Mouse (Mus musculus) CH12.LX (cell line): ENCODE measurements around the gene Mamstr. TPM values are rescaled to one million over a fixed set of nuclear protein-coding genes. Genes with fewer than 3 reads are reported as not detected.

Experiments
- DNase-seq: peaks from one replicate; pipeline ENCODE4 v3.0.0-alpha.2; 2013; ENCODE audit errors: extremely low read depth
- H3K27ac ChIP-seq: 2 replicates; pipeline ENCODE4 v1.5.1; 2012; ENCODE audit warnings: low read depth, mild to moderate bottlenecking, control low read depth, moderate library complexity; ENCODE audit not compliant: insufficient read depth
- H3K27me3 ChIP-seq: replicated peaks from 2 replicates; pipeline ENCODE3; 2012; ENCODE audit warnings: inconsistent platforms
- H3K36me3 ChIP-seq, 2 experiments: replicated peaks in 1 of 2; 2 replicates each; pipeline versions ENCODE3 to v1.6.1; 2012; ENCODE audit warnings: inconsistent platforms in 1 of 2, low read length in 1 of 2, mild to moderate bottlenecking in 1 of 2, mixed read lengths in 1 of 2, moderate library complexity in 1 of 2; ENCODE audit not compliant: control insufficient read depth in 1 of 2, insufficient read depth in 1 of 2
- H3K4me1 ChIP-seq, 2 experiments: 2 replicates each; pipeline ENCODE4 v1.6.1; 2012; ENCODE audit warnings: inconsistent platforms in 1 of 2, moderate library complexity in 1 of 2; ENCODE audit not compliant: insufficient read depth in 2 of 2, control insufficient read depth in 1 of 2
- H3K4me2 ChIP-seq: 2 replicates; pipeline ENCODE4 v1.6.1; 2012; ENCODE audit warnings: low read depth, mild to moderate bottlenecking, control low read depth; ENCODE audit not compliant: poor library complexity, insufficient read depth, severe bottlenecking
- H3K4me3 ChIP-seq, 3 experiments: fragments of 150-350 bp in 1 of 3; sonication (generic) in 1 of 3; replicated peaks in 1 of 3; 2 replicates each; pipeline versions ENCODE3 to v1.5.1; 2011 to 2012; ENCODE audit warnings: low read depth in 2 of 3, low read length in 2 of 3, mild to moderate bottlenecking in 2 of 3, moderate library complexity in 2 of 3, control low read depth in 1 of 3, improper control_type of control experiment in 1 of 3, inconsistent platforms in 1 of 3, mixed read lengths in 1 of 3; ENCODE audit not compliant: poor library complexity in 1 of 3
- H3K79me2 ChIP-seq: replicated peaks from 2 replicates; pipeline ENCODE4 v1.6.1; 2012; ENCODE audit warnings: mild to moderate bottlenecking, moderate library complexity; ENCODE audit not compliant: control insufficient read depth, poor library complexity, insufficient read depth, severe bottlenecking; ENCODE audit errors: extremely low read depth
- H3K9ac ChIP-seq: 2 replicates; pipeline ENCODE4 v1.6.1; 2012; ENCODE audit warnings: low read depth, mild to moderate bottlenecking, control low read depth, moderate library complexity; ENCODE audit not compliant: insufficient read depth
- H3K9me3 ChIP-seq: replicated peaks from 2 replicates; pipeline ENCODE3; 2012; ENCODE audit warnings: low read length, inconsistent platforms, mixed read lengths
- BHLHE40 ChIP-seq: IDR thresholded peaks from 2 replicates; pipeline ENCODE4 v1.6.1; 2011; ENCODE audit warnings: mild to moderate bottlenecking, low read depth, low read length, improper control_type of control experiment
- CHD1 ChIP-seq: IDR thresholded peaks from 2 replicates; pipeline ENCODE4 v1.6.1; 2012; ENCODE audit warnings: low read depth, low read length, improper control_type of control experiment, inconsistent platforms
- CHD2 ChIP-seq: IDR thresholded peaks from 2 replicates; pipeline ENCODE4 v1.6.1; 2011; ENCODE audit warnings: low read length, improper control_type of control experiment
- E2F4 ChIP-seq: IDR thresholded peaks from 2 replicates; pipeline ENCODE4 v1.6.1; 2011; ENCODE audit warnings: low read depth, low read length, improper control_type of control experiment; ENCODE audit not compliant: insufficient replicate concordance
- ELF1 ChIP-seq: IDR thresholded peaks from 2 replicates; pipeline ENCODE4 v1.6.1; 2014; ENCODE audit warnings: low read depth, mild to moderate bottlenecking, inconsistent platforms, low read length, improper control_type of control experiment
- EP300 ChIP-seq: IDR thresholded peaks from 2 replicates; pipeline ENCODE4 v1.6.1; 2011; ENCODE audit warnings: low read length, improper control_type of control experiment
- ETS1 ChIP-seq: conservative IDR thresholded peaks from 2 replicates; pipeline ENCODE4 v1.6.1; 2012; ENCODE audit warnings: low read depth, mild to moderate bottlenecking, inconsistent platforms, low read length, improper control_type of control experiment, moderate library complexity
- GABPA ChIP-seq: IDR thresholded peaks from 2 replicates; pipeline ENCODE4 v1.6.1; 2012; ENCODE audit warnings: low read depth, low read length, improper control_type of control experiment, inconsistent platforms; ENCODE audit not compliant: insufficient replicate concordance
- IRF4 ChIP-seq: IDR thresholded peaks from 2 replicates; pipeline ENCODE4 v1.6.1; 2014; ENCODE audit warnings: low read depth, mild to moderate bottlenecking, inconsistent platforms, low read length, improper control_type of control experiment
- JUN ChIP-seq: IDR thresholded peaks from 2 replicates; pipeline ENCODE4 v1.6.1; 2011; ENCODE audit warnings: low read depth, mild to moderate bottlenecking, low read length, improper control_type of control experiment, moderate library complexity; ENCODE audit not compliant: insufficient read depth
- JUND ChIP-seq: conservative IDR thresholded peaks from 2 replicates; pipeline ENCODE4 v1.6.1; 2011; ENCODE audit warnings: low read depth, low read length, improper control_type of control experiment
- KAT2A ChIP-seq: IDR thresholded peaks from 2 replicates; pipeline ENCODE4 v1.6.1; 2012; ENCODE audit warnings: low read length, improper control_type of control experiment, inconsistent platforms; ENCODE audit not compliant: insufficient replicate concordance
- MAFK ChIP-seq: IDR thresholded peaks from 2 replicates; pipeline ENCODE4 v1.6.1; 2011; ENCODE audit warnings: low read length, improper control_type of control experiment; ENCODE audit not compliant: insufficient replicate concordance
- MEF2A ChIP-seq: IDR thresholded peaks from 2 replicates; pipeline ENCODE4 v1.6.1; 2014; ENCODE audit warnings: low read depth, mild to moderate bottlenecking, inconsistent platforms, low read length, improper control_type of control experiment, borderline replicate concordance
- MXI1 ChIP-seq: IDR thresholded peaks from 2 replicates; pipeline ENCODE4 v1.6.1; 2011; ENCODE audit warnings: mild to moderate bottlenecking, low read depth, low read length, improper control_type of control experiment
- MYC ChIP-seq: IDR thresholded peaks from 2 replicates; pipeline ENCODE4 v1.6.1; 2011; ENCODE audit warnings: low read depth, mild to moderate bottlenecking, improper control_type of control experiment, low read length
- NELFE ChIP-seq: IDR thresholded peaks from 2 replicates; pipeline ENCODE4 v1.6.1; 2011; ENCODE audit warnings: low read depth, low read length, improper control_type of control experiment
- NRF1 ChIP-seq: IDR thresholded peaks from 2 replicates; pipeline ENCODE4 v1.6.1; 2014; ENCODE audit warnings: low read depth, mild to moderate bottlenecking, inconsistent platforms, low read length, improper control_type of control experiment, moderate library complexity
- PAX5 ChIP-seq: IDR thresholded peaks from 2 replicates; pipeline ENCODE4 v1.6.1; 2012; ENCODE audit warnings: low read length, inconsistent platforms, mixed read lengths
- POLR2A ChIP-seq: IDR thresholded peaks from 2 replicates; pipeline ENCODE4 v1.6.1; 2011; ENCODE audit warnings: low read depth, mild to moderate bottlenecking, improper control_type of control experiment, low read length
- POLR2AphosphoS2 ChIP-seq: IDR thresholded peaks from 2 replicates; pipeline ENCODE4 v1.6.1; 2011; ENCODE audit warnings: low read depth, low read length, improper control_type of control experiment
- RAD21 ChIP-seq: IDR thresholded peaks from 2 replicates; pipeline ENCODE4 v1.6.1; 2011; ENCODE audit warnings: low read depth, mild to moderate bottlenecking, low read length, improper control_type of control experiment, moderate library complexity
- RCOR1 ChIP-seq: conservative IDR thresholded peaks from 2 replicates; pipeline ENCODE4 v1.6.1; 2012; ENCODE audit warnings: low read depth, mild to moderate bottlenecking, inconsistent platforms, low read length, improper control_type of control experiment
- SIN3A ChIP-seq: IDR thresholded peaks from 2 replicates; pipeline ENCODE4 v1.6.1; 2012; ENCODE audit warnings: low read length, improper control_type of control experiment, inconsistent platforms
- SMC3 ChIP-seq: IDR thresholded peaks from 2 replicates; pipeline ENCODE4 v1.6.1; 2011; ENCODE audit warnings: low read depth, low read length, improper control_type of control experiment
- TBP ChIP-seq: conservative IDR thresholded peaks from 2 replicates; pipeline ENCODE4 v1.6.1; 2011; ENCODE audit warnings: low read depth, low read length, improper control_type of control experiment
- UBTF ChIP-seq: IDR thresholded peaks from 2 replicates; pipeline ENCODE4 v1.6.1; 2012; ENCODE audit warnings: low read depth, mild to moderate bottlenecking, inconsistent platforms, low read length, improper control_type of control experiment, moderate library complexity
- USF1 ChIP-seq: IDR thresholded peaks from 2 replicates; pipeline ENCODE4 v1.6.1; 2014; ENCODE audit warnings: low read depth, mild to moderate bottlenecking, inconsistent platforms, low read length, improper control_type of control experiment
- ZC3H11A ChIP-seq: IDR thresholded peaks from 2 replicates; pipeline ENCODE4 v1.6.1; 2012; ENCODE audit warnings: low read depth, mild to moderate bottlenecking, inconsistent platforms, low read length, improper control_type of control experiment
- ZKSCAN1 ChIP-seq: IDR thresholded peaks from 2 replicates; pipeline ENCODE4 v1.6.1; 2012; ENCODE audit warnings: low read depth, inconsistent platforms, low read length, improper control_type of control experiment, borderline replicate concordance
- ZNF384 ChIP-seq: IDR thresholded peaks from 2 replicates; pipeline ENCODE4 v1.6.1; 2012; ENCODE audit warnings: low read depth, low read length, improper control_type of control experiment, inconsistent platforms
- dilution Hi-C: fragments of 300-500 bp; cut with MboI; formaldehyde crosslinking; loops from 2 replicates; pipeline ENCODE4 v1.14.3; 2020; ENCODE audit warnings: low sequenced_read_pairs; ENCODE audit not compliant: extremely low pct_unique_long_range_greater_than_20kb, extremely low pct_ligation_motif_present
- in situ Hi-C: fragments of 300-500 bp; cut with MboI; formaldehyde crosslinking; loops from 3 replicates; pipeline ENCODE4 v1.14.3; 2019; ENCODE audit warnings: low sequenced_read_pairs, low pct_ligation_motif_present, low pct_unique_long_range_greater_than_20kb, mixed read lengths
- polyA plus RNA-seq: library from polyadenylated mRNA; unstranded; fragments of >175 nt; gene quantifications from 2 replicates; pipeline ENCODE4 v1.2.1, GENCODE M21; 2012; ENCODE audit warnings: low read depth; ENCODE audit not compliant: insufficient read length
- total RNA-seq, 2 experiments: library from RNA; depleted of rRNA; stranded (reverse); fragments of 300-350 nt in 1 of 2; fragments of >200 nt in 1 of 2; gene quantifications; 2 replicates each; pipeline ENCODE4 v1.2.3; 2012 to 2014

Mamstr gene
- total and polyA plus RNA-seq, 3 experiments = 0.17 to 0.31 TPM; not detected in 1

GRCm38 (mm10) chr7:45591880-45592279 is 47.9 kb upstream of the Mamstr start (continued):
- TF ChIP-seq CHD1 = no peak
- peak; percentile 81 for TF ChIP-seq UBTF
- TF ChIP-seq ZKSCAN1 = no peak
- TF ChIP-seq BHLHE40 = peak; percentile 99
- peak; percentile 44; the same call in 1 of the 2 replicates for TF ChIP-seq NELFE
- 0 out of 2 replicates have a peak, but pooled peaks have one; percentile 30 for TF ChIP-seq NRF1
- TF ChIP-seq MAFK = peak; percentile 54; the same call in 1 of the 2 replicates
- peak; percentile 91 for TF ChIP-seq RCOR1
- TF ChIP-seq CHD2 = peak; percentile 85
- TF ChIP-seq JUND = peak; percentile 49; the same call in 1 of the 2 replicates
- TF ChIP-seq JUN = no peak
- TF ChIP-seq ZC3H11A = no peak
- TF ChIP-seq KAT2A = peak; percentile 69; the same call in 1 of the 2 replicates
- TF ChIP-seq TBP = peak; percentile 93
- no peak; the same call in none of the 2 replicates for TF ChIP-seq RAD21
- peak; percentile 96 for TF ChIP-seq SIN3A
- no peak for TF ChIP-seq POLR2A

DNA sequence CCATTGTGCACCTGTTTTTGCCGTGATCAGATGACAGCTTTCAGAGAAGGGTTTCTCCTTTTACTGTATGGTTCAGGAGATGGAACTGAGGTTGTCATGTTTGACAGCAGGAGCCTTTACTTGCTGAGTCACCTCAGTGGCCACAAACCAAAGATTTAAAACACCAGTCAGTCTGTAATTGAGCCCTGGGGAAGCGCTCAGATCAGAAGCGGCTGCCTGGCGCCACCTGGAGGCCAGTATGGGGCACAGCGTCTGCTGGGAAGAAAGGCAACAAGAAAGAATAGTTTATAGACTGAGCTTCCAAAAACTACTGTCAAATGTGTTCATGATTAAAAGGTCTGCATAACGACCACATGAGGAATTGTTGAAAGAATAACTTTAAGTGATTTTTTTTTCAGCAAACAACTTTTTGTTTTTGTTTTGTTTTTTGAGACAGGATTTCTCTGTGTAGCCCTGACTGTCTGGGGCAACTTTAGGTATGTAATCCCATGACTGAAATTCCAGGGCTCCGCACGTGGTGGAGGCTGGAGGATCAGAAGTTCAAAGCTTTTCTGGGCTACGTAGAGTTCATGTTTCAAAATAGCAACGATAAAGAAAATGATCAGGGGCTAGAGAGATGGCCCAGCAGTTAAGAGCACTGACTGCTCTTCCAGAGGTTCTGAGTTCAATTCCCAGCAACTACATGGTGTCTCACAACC is 46.5 kb upstream of the Mamstr start:
- Histone ChIP-seq H3K4me3 (no peak overlapping the region), H3K36me3 (peaks cover 1 to 26% of the 10 kb centered on the region in 2 experiments), H3K79me2 (no peaks in the 10 kb centered on the region), H3K4me1 (peaks cover 0 to 49% of the 10 kb centered on the region in 2 experiments; a peak in 3 of 4 replicates), H3K27me3 (no peaks in the 10 kb centered on the region), H3K9ac (no peak overlapping the region), H3K4me2 (no peak overlapping the region), H3K27ac (no peak overlapping the region), H3K9me3 (peaks cover 12% of the 10 kb centered on the region)
- dilution Hi-C loops = no loop called here
- peak; percentile 94 for DNase-seq
- in situ Hi-C loops = loop anchor here (5.0 kb wide), 1 partner anchor 89 kb away; the partner anchor contains the start of gene Ntn5
- peak; percentile 53; the same call in 1 of the 2 replicates for TF ChIP-seq MEF2A
- no peak for TF ChIP-seq ZNF384
- TF ChIP-seq GABPA = no peak
- no peak for TF ChIP-seq ZKSCAN1
- TF ChIP-seq ETS1 = peak; percentile 76
- TF ChIP-seq NRF1 = 0 out of 2 replicates have a peak, but pooled peaks have one; percentile 21
- peak; percentile 52; the same call in 1 of the 2 replicates for TF ChIP-seq CHD1
- no peak for TF ChIP-seq PAX5
- TF ChIP-seq JUND = 0 out of 2 replicates have a peak, but pooled peaks have one; percentile 53
- TF ChIP-seq SMC3 = peak; percentile 89
- TF ChIP-seq POLR2A = 0 out of 2 replicates have a peak, but pooled peaks have one; percentile 40
- TF ChIP-seq USF1 = no peak
- TF ChIP-seq E2F4 = 0 out of 2 replicates have a peak, but pooled peaks have one; percentile 63
- peak; percentile 30; the same call in 1 of the 2 replicates for TF ChIP-seq JUN
- TF ChIP-seq TBP = no peak
- TF ChIP-seq EP300 = peak; percentile 49
- peak; percentile 87 for TF ChIP-seq SIN3A
- TF ChIP-seq POLR2AphosphoS2 = no peak
- peak; percentile 45; the same call in 1 of the 2 replicates for TF ChIP-seq ELF1
- TF ChIP-seq KAT2A = no peak
- TF ChIP-seq MAFK = peak; percentile 95
- TF ChIP-seq CHD2 = no peak
- peak; percentile 70; the same call in 1 of the 2 replicates for TF ChIP-seq MXI1
- TF ChIP-seq IRF4 = peak; percentile 65
- peak; percentile 52; the same call in 1 of the 2 replicates for TF ChIP-seq ZC3H11A
- 0 out of 2 replicates have a peak, but pooled peaks have one; percentile 33 for TF ChIP-seq MYC
- no peak; the same call in 1 of the 2 replicates for TF ChIP-seq NELFE
- no peak for TF ChIP-seq UBTF
